Comparison of ENCODE assay signal across 8 mouse cellular contexts in the genomic region with DNA sequence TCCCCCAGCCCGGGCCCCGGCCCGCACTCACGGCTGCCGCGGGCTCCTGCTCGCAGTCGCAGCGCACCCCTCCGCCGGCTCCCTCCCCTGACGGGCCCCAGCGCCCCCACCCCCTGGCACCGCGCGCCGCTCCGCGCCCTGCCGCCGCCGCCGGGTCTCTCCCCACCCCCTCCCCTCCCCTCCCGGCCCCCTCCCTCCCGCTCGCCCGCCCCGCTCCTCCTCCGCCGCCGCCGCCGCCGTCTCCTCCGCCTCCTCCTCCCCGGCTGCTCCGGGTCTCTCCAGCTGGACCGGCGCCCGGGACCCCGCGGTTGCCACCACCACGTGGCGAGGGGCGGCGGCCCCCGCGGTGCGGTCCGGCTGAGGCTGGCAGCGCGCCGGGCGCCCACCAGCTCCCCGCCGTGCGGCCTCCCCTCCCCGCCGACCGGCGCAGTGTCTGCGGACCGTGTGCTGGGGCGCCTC. TPM values are rescaled to one million over a fixed set of nuclear protein-coding genes. Genes with fewer than 3 reads are reported as not detected.
DNase-seq lines count a peak whose midpoint lies in the region; ATAC-seq and TF ChIP-seq lines count a peak whose summit lies in the region.

A gene (minus strand): TSS at position 153 of the 459 bp plus-strand sequence.

- ATAC-seq in kidney, embryonic 16.5 days (ENCODE audit: low FRiP score, low TSS enrichment), result no peak
- ATAC-seq in liver, postnatal 0 days, result no peak

- DNase-seq in right cerebral cortex, adult 18-20 months, result peak; percentile 46
- no peak for DNase-seq in right cerebral cortex, adult 2 months (ENCODE audit: low spot score in 2 of 2)
- peak; percentile 69 to 80 for DNase-seq in cerebellum, adult 2 months
- peak; percentile 34 to 41 for DNase-seq in heart, adult 18-20 months
- no peak for DNase-seq in liver, postnatal 0 days
- peak; percentile 70 for DNase-seq in retina, postnatal 1 day
- DNase-seq in urinary bladder, postnatal 25 days (ENCODE audit: low spot score), result no peak

- no peaks in the 10 kb centered on the region for H3K27me3 ChIP-seq in cerebellum, adult 2 months (ENCODE audit: control insufficient read depth, insufficient read depth, low read length)
- 0 out of 2 replicates have a peak, but pooled peaks cover 3% of the 10 kb centered on the region for H3K27me3 ChIP-seq in kidney, embryonic 16.5 days (ENCODE audit: insufficient read depth, low read length)
- peaks cover 20% of the 10 kb centered on the region for H3K27me3 ChIP-seq in liver, postnatal 0 days (ENCODE audit: insufficient read depth, low read length)

- H3K4me3 ChIP-seq in cerebellum, adult 2 months (replicated peaks; ENCODE audit: insufficient read depth, low read depth, low read length), result peak within 1 kb of the TSS; percentile 65
- H3K4me3 ChIP-seq in kidney, embryonic 16.5 days (ENCODE audit: low read length), result peak within 1 kb of the TSS; percentile 78
- H3K4me3 ChIP-seq in liver, postnatal 0 days (ENCODE audit: low read depth, low read length), result peak within 1 kb of the TSS; percentile 66

- TF ChIP-seq CTCF in cerebellum, adult 2 months (IDR thresholded peaks at IDR 0.05; ENCODE audit: borderline replicate concordance, insufficient read depth, low read depth, low read length), result no peak
- TF ChIP-seq CTCF in liver, postnatal 0 days (IDR thresholded peaks at IDR 0.05; ENCODE audit: low read depth), result no peak

- TF ChIP-seq EP300 in liver, postnatal 0 days (IDR thresholded peaks at IDR 0.05; ENCODE audit: low read depth), result no peak

- H3K27ac ChIP-seq in cerebellum, adult 2 months (ENCODE audit: insufficient read depth, low read length), result peak within 1 kb of the TSS; percentile 74
- H3K27ac ChIP-seq in kidney, embryonic 16.5 days (ENCODE audit: low read length), result peak within 1 kb of the TSS; percentile 83
- H3K27ac ChIP-seq in liver, postnatal 0 days (ENCODE audit: low read depth), result peak within 1 kb of the TSS; percentile 76

- no peak for TF ChIP-seq POLR2A in cerebellum, adult 2 months (IDR thresholded peaks at IDR 0.05; ENCODE audit: borderline replicate concordance, insufficient read depth, low read length)

- H3K4me2 ChIP-seq in kidney, embryonic 16.5 days (replicated peaks; ENCODE audit: low read depth, low read length), result peak within 1 kb of the TSS; percentile 90
- H3K4me2 ChIP-seq in liver, postnatal 0 days (ENCODE audit: low read depth, low read length), result peak within 1 kb of the TSS; percentile 98

- under 1% methylated on average over 24 of the region's 64 CpGs for WGBS in cerebellum, adult 2 months
- WGBS in kidney, embryonic 16.5 days, result under 1% methylated on average over 28 of the region's 64 CpGs
- WGBS in liver, postnatal 0 days (ENCODE audit: insufficient replicate concordance), result 3% methylated on average over 31 of the region's 64 CpGs

- H3K36me3 ChIP-seq in kidney, embryonic 16.5 days (ENCODE audit: insufficient read depth, low read length), result peaks cover 6% of the 10 kb centered on the region; the same call in 1 of the 2 replicates
- peaks cover 5% of the 10 kb centered on the region; the same call in 1 of the 2 replicates for H3K36me3 ChIP-seq in liver, postnatal 0 days (replicated peaks; ENCODE audit: insufficient read depth, low read length)

- H3K4me1 ChIP-seq in cerebellum, adult 2 months (ENCODE audit: control insufficient read depth, insufficient read depth, low read length), result peaks cover 19% of the 10 kb centered on the region
- peaks cover 33% of the 10 kb centered on the region for H3K4me1 ChIP-seq in kidney, embryonic 16.5 days (ENCODE audit: insufficient read depth, low read length)
- peaks cover 8% of the 10 kb centered on the region for H3K4me1 ChIP-seq in liver, postnatal 0 days (ENCODE audit: insufficient read depth)

- peak within 1 kb of the TSS; percentile 76 for H3K9ac ChIP-seq in kidney, embryonic 16.5 days (replicated peaks; ENCODE audit: low read length)
- H3K9ac ChIP-seq in liver, postnatal 0 days (replicated peaks), result peak within 1 kb of the TSS; percentile 60

- H3K9me3 ChIP-seq in kidney, embryonic 16.5 days (ENCODE audit: low read length), result no peaks in the 10 kb centered on the region
- H3K9me3 ChIP-seq in liver, postnatal 0 days (ENCODE audit: low read length), result no peaks in the 10 kb centered on the region

RNA-seq across cellular contexts. Expression of the gene that starts here (rescaled TPM):
- polyA plus RNA-seq in cerebellum, adult 2 months (2012; rRNA removed), result 94.3 and 97.7 TPM in 2 replicates
- 10 to 100 TPM; 12.5 to 15.0 TPM for total RNA-seq in heart, adult 18-20 months (2021)
- 4.0 TPM in 2 replicates for polyA plus RNA-seq in kidney, embryonic 16.5 days (2015; fragmentation: Nextera tagmentation; extraction: Ambion mirVana)
- polyA plus RNA-seq in liver, postnatal 0 days (2015; fragmentation: Nextera tagmentation; extraction: Ambion mirVana), result 1.6 and 1.8 TPM in 2 replicates

Comparison
In these comparisons a context has a peak if more than half of its experiments do, and no peak if none do; other contexts are left out.
1. RNA of the gene that starts here (polyA plus RNA-seq): 94.3 to 97.7 TPM in cerebellum, adult 2 months; 4.0 TPM in kidney, embryonic 16.5 days and 1.6 to 1.8 TPM in liver, postnatal 0 days; every median in the first group is over 10 times any median in the second.
2. DNase-seq: peak in right cerebral cortex, adult 18-20 months (single experiment), cerebellum, adult 2 months (2 of 2), heart, adult 18-20 months (2 of 2) and retina, postnatal 1 day (single experiment); none in right cerebral cortex, adult 2 months (0 of 2), liver, postnatal 0 days (single experiment) and urinary bladder, postnatal 25 days (single experiment).
3. Peak in every context shown above with its lines, with median percentiles within 50 percentile points of each other: H3K27ac ChIP-seq and H3K4me3 ChIP-seq.